Mouse (Mus musculus) kidney, adult 2 months (tissue): ENCODE measurements around the gene Adam23. TPM values are rescaled to one million over a fixed set of nuclear protein-coding genes. Genes with fewer than 3 reads are reported as not detected.

Experiments used
- DNase-seq: peaks from one replicate; pipeline ENCODE4 v3.0.0; 2021
- H3K27ac ChIP-seq: fragments of 200-500 bp; 2 replicates; pipeline ENCODE4 v1.5.1; 2012; ENCODE audit warnings: low read depth, low read length, control low read depth, inconsistent platforms; ENCODE audit not compliant: insufficient read depth
- H3K27me3 ChIP-seq: fragments of 200-500 bp; replicated peaks from 2 replicates; pipeline ENCODE4 v1.6.1; 2012; ENCODE audit warnings: mild to moderate bottlenecking, moderate library complexity, low read length, inconsistent platforms; ENCODE audit not compliant: control insufficient read depth, insufficient read depth
- H3K36me3 ChIP-seq: fragments of 200-500 bp; 2 replicates; pipeline ENCODE4 v1.6.1; 2012; ENCODE audit warnings: mild to moderate bottlenecking, moderate library complexity, low read length, inconsistent platforms; ENCODE audit not compliant: control insufficient read depth, insufficient read depth
- H3K4me1 ChIP-seq: fragments of 200-500 bp; 2 replicates; pipeline ENCODE4 v1.6.1; 2011; ENCODE audit warnings: low read length; ENCODE audit not compliant: control insufficient read depth, insufficient read depth
- H3K4me3 ChIP-seq: fragments of 200-500 bp; 2 replicates; pipeline ENCODE4 v1.5.1; 2011; ENCODE audit warnings: mild to moderate bottlenecking, low read depth, low read length, control low read depth; ENCODE audit not compliant: insufficient read depth
- CTCF ChIP-seq: fragments of 200-500 bp; conservative IDR thresholded peaks from 2 replicates; pipeline ENCODE4 v1.5.1; 2011; ENCODE audit warnings: low read depth, mild to moderate bottlenecking, control low read depth, low read length, moderate library complexity, mixed read lengths; ENCODE audit not compliant: insufficient read depth, insufficient read length
- POLR2A ChIP-seq: fragments of 200-500 bp; IDR thresholded peaks from one replicate; pipeline ENCODE4 v1.6.1; 2011; ENCODE audit warnings: low read depth, low read length, control low read depth
- WGBS: fragments of 180-500 bp; shearing (Covaris S2); methylation state at CpG from one replicate; pipeline ENCODE4 v1.1.7; 2018; 5-methylcytosine and 5-hydroxymethylcytosine counted together
- polyA plus RNA-seq: library from polyadenylated mRNA; depleted of rRNA; stranded (reverse); fragments of >200 nt; gene quantifications from 2 replicates; pipeline ENCODE4 v1.2.3, GENCODE M21; 2012; rRNA removed

Gene Adam23
- polyA plus RNA-seq: 0.80 TPM in 2 replicates

- H3K27me3 ChIP-seq: peaks cover 4% of the 10 kb centered on the region; the same call in 1 of the 2 replicates
- no peak within 1 kb of the TSS for H3K27ac ChIP-seq
- no peak for TF ChIP-seq POLR2A
- TF ChIP-seq CTCF: no peak
- 1% methylated on average over 38 of the region's 41 CpGs for WGBS
- no peak for DNase-seq
- H3K4me1 ChIP-seq: no peaks in the 10 kb centered on the region
- H3K36me3 ChIP-seq: no peaks in the 10 kb centered on the region
- 0 out of 2 replicates have a peak within 1 kb of the TSS, but pooled peaks have one; percentile 6 for H3K4me3 ChIP-seq
Measured at GRCm38 (mm10) chr1:63445656-63446046, at the start of gene Adam23. Gene Adam23 (plus strand): TSS chr1:63445891.

- H3K27me3 ChIP-seq: no peaks in the 10 kb centered on the region
- DNase-seq: no peak
- TF ChIP-seq CTCF: no peak
- no peak for TF ChIP-seq POLR2A
- no peaks in the 10 kb centered on the region for H3K36me3 ChIP-seq
- WGBS: 67% methylated on average over 5 of the region's 5 CpGs
- H3K4me1 ChIP-seq: no peaks in the 10 kb centered on the region
- H3K27ac ChIP-seq: no peak overlapping the region
- H3K4me3 ChIP-seq: no peak overlapping the region
Measured at GRCm38 (mm10) chr1:63401130-63401529, 44.6 kb upstream of the Adam23 start.

- no peak for DNase-seq
- no peak; the same call in 1 of the 2 replicates for TF ChIP-seq CTCF
- no peak for TF ChIP-seq POLR2A
- H3K36me3 ChIP-seq: no peaks in the 10 kb centered on the region
- H3K27me3 ChIP-seq: no peaks in the 10 kb centered on the region
- no peaks in the 10 kb centered on the region for H3K4me1 ChIP-seq
- H3K4me3 ChIP-seq: no peak overlapping the region
- H3K27ac ChIP-seq: no peak overlapping the region
- WGBS: 50% methylated on average over 4 of the region's 4 CpGs
Measured at GRCm38 (mm10) chr1:63403601-63404000, 42.1 kb upstream of the Adam23 start.

- DNase-seq: no peak
- 75% methylated on average over 6 of the region's 6 CpGs for WGBS
- TF ChIP-seq CTCF (no peak), POLR2A (no peak)
Measured at GRCm38 (mm10) chr1:63408344-63408743, 37.3 kb upstream of the Adam23 start.

GRCm38 (mm10) chr1:63418491-63418890 is 27.2 kb upstream of the Adam23 start:
- DNase-seq: no peak
- no peaks in the 10 kb centered on the region for H3K4me1 ChIP-seq
- 54% methylated on average over 8 of the region's 8 CpGs for WGBS
- H3K36me3 ChIP-seq: no peaks in the 10 kb centered on the region
- TF ChIP-seq CTCF (no peak), POLR2A (no peak)
- H3K27me3 ChIP-seq: no peaks in the 10 kb centered on the region
- H3K27ac ChIP-seq: no peak overlapping the region
- H3K4me3 ChIP-seq: no peak overlapping the region

More at GRCm38 (mm10) chr1:63408344-63408743, 37.3 kb upstream of the Adam23 start:
- Histone ChIP-seq H3K4me1 (no peaks in the 10 kb centered on the region), H3K27me3 (no peaks in the 10 kb centered on the region), H3K36me3 (no peaks in the 10 kb centered on the region), H3K4me3 (no peak overlapping the region), H3K27ac (no peak overlapping the region)

GRCm38 (mm10) chr1:63430668-63431067 is 15.0 kb upstream of the Adam23 start:
- WGBS: 79% methylated on average over 6 of the region's 6 CpGs
- DNase-seq: no peak
- TF ChIP-seq POLR2A (no peak), CTCF (no peak)
- no peaks in the 10 kb centered on the region for H3K36me3 ChIP-seq
- H3K4me3 ChIP-seq: no peak overlapping the region
- no peak overlapping the region for H3K27ac ChIP-seq
- no peaks in the 10 kb centered on the region for H3K27me3 ChIP-seq
- H3K4me1 ChIP-seq: no peaks in the 10 kb centered on the region

- no peak for TF ChIP-seq POLR2A
- no peak for TF ChIP-seq CTCF
- WGBS: 90% methylated on average over 8 of the region's 8 CpGs
- Histone ChIP-seq H3K4me3 (no peak overlapping the region), H3K4me1 (no peaks in the 10 kb centered on the region), H3K36me3 (no peaks in the 10 kb centered on the region), H3K27ac (no peak overlapping the region), H3K27me3 (no peaks in the 10 kb centered on the region)
- DNase-seq: no peak
Measured at GRCm38 (mm10) chr1:63431166-63431565, 14.5 kb upstream of the Adam23 start.
